Mouse (Mus musculus): ENCODE data around the gene Gm10600. TPM values are rescaled to one million over a fixed set of nuclear protein-coding genes. Genes with fewer than 3 reads are reported as not detected.

The Gm10600 gene
- polyA plus RNA-seq (2012; ENCODE audit: low replicate concordance), result not detected in 2 replicates

DNA sequence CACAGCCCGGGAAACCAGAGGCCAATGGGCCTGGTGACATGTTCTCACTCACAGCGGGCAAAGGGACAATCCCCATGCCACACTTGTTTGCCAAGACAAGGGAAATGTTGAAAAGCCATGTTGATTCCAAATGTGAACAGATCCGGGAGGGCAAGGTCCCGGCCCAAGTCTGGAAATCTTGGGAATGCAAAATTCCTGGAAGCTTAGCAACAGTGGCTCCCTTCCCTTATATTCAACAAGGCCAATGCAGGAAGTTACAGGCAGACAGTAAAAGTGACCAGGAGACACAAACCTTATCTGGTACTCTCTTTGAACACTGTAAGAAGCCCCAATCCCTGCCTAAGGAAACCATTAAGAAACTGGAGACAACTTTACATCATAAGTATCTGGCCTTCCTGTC lies at the start of gene Gm10600:
Gm10600 (plus strand) TSS at position 301 of the 400 bp plus-strand sequence.

DNA sequence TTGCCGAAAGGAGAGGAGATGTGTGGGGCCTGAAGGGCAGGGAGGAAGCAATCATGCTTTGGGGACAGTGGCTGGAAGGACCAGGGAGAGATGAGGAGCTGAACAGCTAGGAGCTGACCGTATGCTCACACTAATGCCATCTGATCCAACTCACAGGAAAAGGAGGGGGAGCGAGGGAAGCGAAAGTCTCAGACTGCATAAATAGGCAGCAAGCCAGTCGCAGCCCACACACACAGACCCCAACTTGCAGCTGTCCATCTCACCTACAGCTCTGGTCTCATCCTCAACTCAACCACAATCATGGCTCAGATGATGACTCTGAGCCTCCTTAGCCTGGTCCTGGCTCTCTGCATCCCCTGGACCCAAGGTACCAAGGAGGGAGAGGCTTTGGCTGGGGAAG lies 15.0 kb downstream of the Gm10600 start, which contains the start of gene Ccl21b:
Ccl21b (plus strand) TSS at position 301 of the 400 bp plus-strand sequence.

Other genes starting within 250 kb of the Gm10600 start
- not detected in 2 replicates for gene Gm21093, start 205.9 kb upstream of the Gm10600 start, polyA plus RNA-seq (2012; ENCODE audit: low replicate concordance)
- not detected in 2 replicates for gene Gm3893, start 149.4 kb upstream of the Gm10600 start, polyA plus RNA-seq (2012; ENCODE audit: low replicate concordance)
- gene Gm13304, start 125.8 kb upstream of the Gm10600 start, polyA plus RNA-seq (2012; ENCODE audit: low replicate concordance), result not detected in 2 replicates
- not detected in 2 replicates for gene Gm13306, start 87.2 kb upstream of the Gm10600 start, polyA plus RNA-seq (2012; ENCODE audit: low replicate concordance)
- gene Gm13305, start 72.0 kb upstream of the Gm10600 start, polyA plus RNA-seq (2012; ENCODE audit: low replicate concordance), result not detected in 2 replicates
- not detected in 2 replicates for gene Ccl21b, start 15.1 kb downstream of the Gm10600 start, polyA plus RNA-seq (2012; ENCODE audit: low replicate concordance)
- gene Gm21953, start 53.6 kb downstream of the Gm10600 start, polyA plus RNA-seq (2012; ENCODE audit: low replicate concordance), result 3.0 TPM in 1 of 2 replicates, not detected in the other
- gene Fam205a3, start 77.7 kb downstream of the Gm10600 start, polyA plus RNA-seq (2012; ENCODE audit: low replicate concordance), result not detected in 2 replicates
- gene Gm21586, start 198.7 kb downstream of the Gm10600 start, polyA plus RNA-seq (2012; ENCODE audit: low replicate concordance), result 3.0 TPM in 1 of 2 replicates, not detected in the other
- gene Gm2163, start 226.1 kb downstream of the Gm10600 start, polyA plus RNA-seq (2012; ENCODE audit: low replicate concordance), result not detected in 2 replicates